Mouse (Mus musculus) stomach, adult 2 months (tissue): ENCODE measurements around the gene Satl1. TPM values are rescaled to one million over a fixed set of nuclear protein-coding genes. Genes with fewer than 3 reads are reported as not detected.

Experiments
- polyA plus RNA-seq: library from polyadenylated mRNA; depleted of rRNA; stranded (reverse); fragments of >200 nt; gene quantifications from 2 replicates; pipeline ENCODE4 v1.2.3, GENCODE M21; 2012; rRNA removed

The Satl1 gene
- not detected in 2 replicates for polyA plus RNA-seq

DNA sequence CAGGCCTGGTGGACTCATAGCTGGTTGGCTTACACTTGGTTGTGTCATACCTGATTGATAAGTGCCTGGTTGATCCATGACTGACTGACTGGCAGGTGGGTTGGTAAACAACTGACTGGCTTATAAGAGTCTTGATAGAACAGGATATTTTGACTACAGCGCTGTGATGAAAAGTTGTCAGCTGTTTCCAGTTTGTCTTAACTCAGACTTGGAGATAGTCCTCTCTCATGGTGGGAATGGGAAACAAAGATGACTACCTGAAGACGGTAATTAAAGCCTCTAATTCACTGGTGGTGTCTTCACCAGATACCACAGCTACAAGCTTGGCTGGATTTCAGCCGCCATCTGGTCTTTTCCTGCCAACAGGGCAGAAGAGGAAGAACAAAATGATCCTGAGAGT is at the start of gene Satl1:
Gene Satl1 (minus strand): TSS at position 101 of the 400 bp plus-strand sequence.

Other genes starting within 250 kb of the Satl1 start
- gene 4933403O08Rik, start 167.7 kb downstream of the Satl1 start, polyA plus RNA-seq = not detected in 2 replicates
- 0.34 and 0.61 TPM in 2 replicates for gene Apool, start 95.4 kb downstream of the Satl1 start, polyA plus RNA-seq
- not detected in 2 replicates for gene 2010106E10Rik, start 88.5 kb upstream of the Satl1 start, polyA plus RNA-seq
- gene Zfp711, start 193.7 kb upstream of the Satl1 start, polyA plus RNA-seq = not detected in 2 replicates